Mouse (Mus musculus) naive thymus-derived CD4-positive, alpha-beta T cell, adult 2 months (primary cell): ENCODE measurements around the gene Trio.

Source experiments
- DNase-seq: peaks from one replicate; pipeline ENCODE4 v3.0.0-alpha.2; 2011; ENCODE audit warnings: low read depth

The Trio gene

GRCm38 (mm10) chr15:27718668-27719067 is 307.0 kb downstream of the Trio start:
- DNase-seq = no peak

- peak; percentile 86 for DNase-seq
Measured at GRCm38 (mm10) chr15:27715331-27715730, 310.3 kb downstream of the Trio start.

GRCm38 (mm10) chr15:27710698-27711097 is 314.9 kb downstream of the Trio start:
- no peak for DNase-seq

DNA sequence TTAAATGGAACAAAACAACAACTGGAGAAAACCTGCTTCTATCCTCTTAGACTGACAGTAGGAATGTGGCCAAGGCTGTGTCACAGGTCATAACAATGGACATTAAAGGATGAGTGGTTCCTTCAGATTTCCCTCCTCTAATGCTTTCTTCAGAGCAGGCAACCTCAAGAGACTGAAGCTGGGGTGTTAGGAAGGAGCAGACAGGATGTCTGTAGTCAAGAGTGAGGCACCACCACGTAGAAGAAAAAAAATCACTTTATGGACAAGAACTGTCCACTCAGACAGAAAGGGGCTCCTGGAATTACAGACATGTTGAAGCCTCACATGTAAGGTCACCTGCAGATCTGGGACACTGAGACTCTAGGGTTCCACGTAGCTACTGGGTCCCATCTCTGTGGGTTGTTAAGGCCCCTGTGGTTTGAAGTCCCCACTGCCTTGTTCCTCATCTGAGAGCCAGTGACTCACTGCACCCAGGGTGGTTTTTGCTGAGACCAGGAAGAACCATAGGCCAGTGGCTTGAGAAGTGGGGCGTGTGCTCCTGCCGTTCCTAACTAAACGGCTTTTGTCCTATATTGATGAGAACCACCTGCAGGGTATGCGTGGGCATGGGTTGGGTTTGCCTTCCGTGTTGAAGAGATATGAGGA is 316.6 kb downstream of the Trio start:
- peak; percentile 38 for DNase-seq

DNA sequence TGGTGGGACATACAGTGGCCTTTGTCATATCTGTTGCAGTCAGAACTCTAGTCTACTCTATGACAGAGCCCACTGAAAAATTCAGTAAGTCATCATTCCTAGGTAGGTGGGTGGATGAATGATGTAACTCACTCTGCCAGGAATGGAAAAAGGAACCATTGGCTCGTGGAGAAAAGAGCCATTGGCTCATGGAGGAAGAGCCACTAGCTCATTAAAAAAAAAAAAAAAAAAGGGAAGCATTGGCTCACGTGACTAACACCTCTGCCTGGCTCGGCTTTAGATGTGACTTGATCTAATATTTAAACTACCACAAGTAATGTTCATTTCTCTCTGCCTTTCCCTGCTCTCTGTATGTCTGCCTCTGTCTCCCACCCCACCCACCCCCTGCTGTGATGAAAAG is 317.1 kb downstream of the Trio start:
- DNase-seq = no peak

DNA sequence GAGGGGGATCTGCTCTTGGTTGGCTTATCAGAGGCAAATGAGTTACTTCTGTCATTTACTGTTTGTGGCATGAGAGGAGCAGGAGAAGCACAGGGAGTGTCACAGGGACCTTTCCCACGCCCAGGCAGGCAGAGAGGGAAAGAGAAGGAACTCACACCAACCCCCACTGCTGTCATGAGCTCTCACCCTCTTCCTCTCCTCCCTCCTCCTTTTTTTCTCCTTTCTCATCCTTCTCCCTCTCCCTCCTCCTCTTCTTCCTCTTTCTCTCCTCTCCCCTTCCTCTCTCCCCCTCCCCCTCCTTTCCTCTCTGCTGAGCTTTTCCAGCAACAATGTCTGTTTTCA is 322.7 kb downstream of the Trio start:
- DNase-seq = no peak

DNA sequence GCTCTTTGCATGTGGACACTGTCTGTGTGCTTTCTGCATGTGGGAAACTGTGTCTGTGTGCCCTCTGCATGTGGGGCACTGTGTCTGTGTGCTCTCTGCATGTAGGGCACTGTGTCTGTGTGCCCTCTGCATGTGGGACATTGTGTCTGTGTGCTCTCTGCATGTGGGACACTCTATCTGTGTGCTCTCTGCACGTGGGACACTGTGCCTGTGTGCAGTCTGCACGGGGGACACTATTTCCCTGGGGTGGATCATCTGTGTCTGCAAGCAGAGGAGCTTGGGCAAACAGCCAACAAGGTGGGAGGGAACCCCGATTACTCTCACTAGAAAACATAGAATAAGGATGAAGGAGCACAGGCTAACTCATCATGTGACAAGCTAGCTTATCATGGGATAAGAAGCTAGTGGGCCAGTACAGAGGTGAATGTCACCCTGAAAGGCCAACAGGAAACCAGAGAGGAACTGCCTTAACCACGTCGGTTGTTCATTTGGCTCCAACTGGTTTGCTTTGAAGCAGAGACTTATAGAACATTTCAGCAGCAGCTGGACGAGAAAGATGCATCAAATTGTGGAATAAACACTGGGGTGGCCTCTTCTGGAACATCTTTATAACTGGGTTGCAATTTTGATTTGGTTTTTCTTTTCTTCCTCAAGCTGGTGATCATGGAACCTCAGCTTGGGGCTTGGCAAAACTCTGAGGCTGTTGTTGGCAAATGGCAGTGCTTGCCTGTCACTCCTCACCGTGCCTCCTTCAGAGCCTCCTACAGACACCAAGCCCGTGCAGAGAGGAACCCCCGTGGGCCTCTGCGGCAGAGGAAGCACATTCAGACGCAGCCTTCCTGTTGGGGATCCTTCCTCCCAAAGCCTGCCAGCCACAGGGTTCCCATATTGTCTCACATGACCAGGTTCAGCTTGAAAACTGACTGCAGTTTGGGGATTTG is 323.3 kb downstream of the Trio start:
- peak; percentile 66 for DNase-seq

- no peak for DNase-seq
Measured at GRCm38 (mm10) chr15:27697632-27698031, 328.0 kb downstream of the Trio start.

DNA sequence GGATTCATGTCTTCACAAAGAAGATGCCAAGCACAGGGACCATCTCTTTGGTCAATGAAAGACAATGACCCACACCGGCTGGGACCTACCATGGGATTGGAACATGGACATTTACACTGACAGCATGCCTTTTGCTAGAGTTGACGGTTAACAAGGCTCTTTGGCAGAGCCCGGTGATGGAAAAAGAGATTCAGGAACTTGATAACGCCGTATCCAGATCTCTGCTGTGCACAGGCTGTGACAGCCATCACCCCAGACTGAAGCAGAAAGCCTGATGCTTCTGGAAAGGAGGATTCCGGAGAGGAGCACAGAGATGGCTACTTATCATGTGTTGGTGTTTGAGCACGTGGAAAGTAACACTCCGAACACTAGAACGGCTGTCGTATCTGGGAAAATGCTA is 332.4 kb downstream of the Trio start:
- no peak for DNase-seq

GRCm38 (mm10) chr15:27692161-27692560 is 333.5 kb downstream of the Trio start:
- DNase-seq = no peak

DNA sequence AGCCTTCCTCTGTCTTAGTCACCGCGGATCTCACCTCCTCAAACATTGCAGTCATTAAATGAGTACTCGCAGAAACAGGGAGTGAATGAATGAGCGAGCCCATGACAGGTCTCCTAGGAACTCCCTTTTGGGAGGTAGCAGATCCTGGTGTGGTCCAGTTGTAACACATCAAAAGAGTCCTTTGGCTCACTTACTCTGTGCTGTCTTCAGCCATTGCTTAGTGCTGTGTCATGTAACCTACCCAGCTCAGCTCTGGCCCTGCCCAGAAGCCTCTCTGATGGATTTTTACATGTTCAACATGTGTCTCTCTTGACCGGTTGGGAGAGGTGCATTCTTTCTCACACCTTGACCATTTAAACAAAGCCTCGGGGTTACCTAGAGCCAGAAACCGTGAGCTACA is 334.4 kb downstream of the Trio start:
- DNase-seq = no peak

DNA sequence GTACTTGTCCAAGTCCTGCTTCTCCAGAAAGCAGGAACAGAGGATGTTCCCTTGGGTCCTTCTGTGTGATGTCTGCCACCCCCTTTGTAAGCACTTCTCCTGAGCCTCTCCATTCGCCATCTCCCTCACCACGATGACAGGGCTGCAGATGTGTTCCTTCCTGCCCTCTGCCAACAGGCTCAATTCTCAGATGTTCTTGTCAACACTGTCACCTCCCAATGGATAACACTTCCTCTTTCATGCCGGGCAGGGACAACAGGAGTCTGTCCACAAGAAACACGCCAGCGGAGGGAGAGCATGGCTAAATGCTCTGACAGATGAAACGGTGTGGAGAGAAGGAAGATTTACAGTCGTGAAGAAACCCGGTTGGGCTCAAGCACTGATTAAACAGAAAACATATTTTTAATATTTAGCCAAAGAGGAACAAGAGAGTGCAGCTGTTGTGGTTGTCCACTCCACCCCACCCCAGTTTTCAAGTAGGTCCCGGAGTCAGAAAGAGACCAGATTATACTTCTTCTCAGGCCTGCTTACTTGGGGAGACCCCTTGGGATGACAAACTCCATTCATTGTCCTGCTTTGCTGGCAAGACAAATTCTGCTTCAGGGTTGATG is 337.5 kb downstream of the Trio start:
- no peak for DNase-seq

GRCm38 (mm10) chr15:27684813-27685212 is 340.8 kb downstream of the Trio start:
- DNase-seq = no peak

DNA sequence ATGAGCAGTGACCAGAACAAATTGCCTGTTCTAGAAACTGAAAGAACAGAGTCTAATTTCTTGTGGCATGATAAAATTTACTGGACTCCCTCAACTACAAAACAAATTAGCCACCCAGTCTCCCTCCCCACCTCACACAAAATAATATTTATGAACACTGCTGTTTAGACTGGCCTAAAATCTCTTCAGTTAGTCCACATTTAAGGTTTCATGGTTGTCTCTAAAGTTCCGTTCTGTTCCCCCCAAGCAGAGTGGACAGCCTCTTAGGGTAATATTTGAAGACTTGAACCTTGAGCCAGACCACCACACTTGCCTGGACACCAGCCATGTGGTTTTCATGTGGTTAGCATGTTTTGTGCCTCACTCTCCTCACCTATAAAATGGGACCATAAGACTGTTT is 342.4 kb downstream of the Trio start:
- DNase-seq = no peak

GRCm38 (mm10) chr15:27682619-27683018 is 343.0 kb downstream of the Trio start:
- DNase-seq = no peak

DNA sequence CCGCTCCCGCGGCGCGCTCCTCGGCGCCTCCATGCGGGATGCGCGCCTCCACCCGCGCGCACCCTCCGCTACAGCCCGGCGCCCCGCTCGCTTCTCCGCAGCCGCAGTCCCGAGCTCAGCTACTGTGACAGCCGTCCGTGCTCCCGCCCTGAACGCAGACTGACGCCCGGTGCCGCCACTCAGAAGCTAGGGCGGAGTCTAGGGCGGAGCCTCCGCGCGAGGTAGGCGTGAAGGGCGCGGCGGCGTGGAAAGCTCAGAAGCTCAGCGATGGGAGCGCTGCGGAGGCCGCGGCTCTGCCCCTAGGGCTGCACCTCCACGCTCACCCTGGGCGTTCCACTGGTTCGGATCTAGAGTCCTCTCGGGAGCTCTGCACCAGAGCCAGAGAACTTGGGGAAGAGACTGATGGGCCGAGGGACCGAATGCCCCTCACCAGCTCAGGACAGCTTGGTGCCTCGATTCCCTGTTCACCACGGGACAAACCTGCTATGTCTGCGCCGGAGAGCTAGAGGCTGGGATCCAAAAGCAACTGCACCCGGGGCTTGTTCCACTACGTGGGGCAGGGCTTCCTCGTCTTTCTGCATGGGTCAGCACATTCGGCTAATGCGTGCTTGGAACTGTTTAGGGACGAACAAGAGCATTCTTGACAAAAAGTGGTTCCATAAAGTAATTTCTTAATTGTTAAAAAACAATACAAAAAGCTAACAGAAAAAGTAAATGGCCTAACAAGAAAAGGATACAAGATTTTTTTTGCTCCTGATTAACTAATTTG is 344.0 kb downstream of the Trio start, which contains the start of gene Otulinl:
Gene Otulinl (minus strand): TSS at position 161 of the 769 bp plus-strand sequence.
- DNase-seq = peak; percentile 98

DNA sequence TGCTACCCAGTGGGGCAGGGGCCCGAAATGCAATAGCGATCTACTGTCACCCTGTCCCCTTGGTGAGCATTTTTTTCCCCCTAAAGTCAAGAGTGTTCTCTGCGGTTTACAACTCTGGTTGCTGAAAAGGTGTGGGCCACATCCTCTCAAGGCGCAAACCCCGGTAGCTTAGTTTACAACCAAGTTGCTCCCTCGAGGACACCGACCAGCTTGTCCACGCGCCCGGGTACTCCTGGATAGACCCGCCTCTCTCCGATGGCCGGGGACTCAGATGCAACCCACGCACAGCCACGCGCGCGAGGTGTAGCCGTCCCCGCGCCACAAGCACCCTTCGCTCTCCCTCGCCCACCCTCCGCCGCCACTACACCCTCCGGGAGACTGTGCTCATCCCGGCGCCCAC is 344.7 kb downstream of the Trio start:
- peak; percentile 73 for DNase-seq
